In the genomic region with DNA sequence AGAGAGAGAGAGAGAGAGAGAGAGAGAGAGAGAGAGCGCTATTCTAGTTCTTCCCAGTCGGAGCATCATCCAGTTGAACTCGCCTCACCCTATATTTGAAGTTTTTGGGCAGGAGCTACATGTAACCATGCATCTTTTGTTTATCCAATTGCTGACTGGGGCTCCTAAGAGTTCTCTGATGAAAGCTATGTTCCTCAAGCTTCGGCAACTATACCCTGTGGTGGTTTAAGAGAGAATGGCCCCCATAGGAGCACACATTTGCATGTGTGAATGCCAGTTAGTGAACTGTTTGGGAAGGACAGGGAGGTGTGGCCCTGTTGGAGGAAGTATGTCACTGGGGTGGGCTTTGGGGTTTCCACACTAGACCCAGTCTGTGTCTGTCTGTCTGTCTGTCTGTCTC, we compare ENCODE assay signal across 31 mouse cellular contexts.
"Had no signal": no experiment of that assay in that cellular context is flagged by ENCODE, and none has a peak within 500 bp of the region (broad histone marks: within the 10 kb centered on the region; RNA-seq: fewer than 3 reads in every experiment).

No protein-coding gene starts in this region.

- H3K9ac ChIP-seq: limb, embryonic 12.5 days; limb, embryonic 13.5 days; limb, embryonic 15.5 days; liver, embryonic 12.5 days; liver, embryonic 13.5 days; liver, embryonic 14.5 days; liver, embryonic 15.5 days; liver, postnatal 0 days; lung, embryonic 14.5 days; lung, embryonic 15.5 days; midbrain, embryonic 12.5 days; midbrain, embryonic 13.5 days; midbrain, embryonic 15.5 days; neural tube, embryonic 12.5 days had no signal

- H3K4me2 ChIP-seq: limb, embryonic 12.5 days; limb, embryonic 13.5 days; limb, embryonic 15.5 days; liver, embryonic 11.5 days; liver, embryonic 12.5 days; liver, embryonic 13.5 days; liver, embryonic 15.5 days; lung, embryonic 14.5 days; lung, embryonic 15.5 days; midbrain, embryonic 12.5 days; midbrain, embryonic 13.5 days; midbrain, embryonic 15.5 days; neural tube, embryonic 12.5 days had no signal

- DNase-seq: left cerebral cortex, postnatal 4 days; liver; liver, embryonic 13.5 days; liver, postnatal 0 days; lung, adult 18-20 months; lung, adult 2 months; lung, embryonic 14.5 days; lung, postnatal 10 days; lung, postnatal 14 days; lung, postnatal 36 days; lung, postnatal 4 days; midbrain, embryonic 14.5 days had no signal

- ATAC-seq: liver, embryonic 12.5 days; liver, postnatal 0 days; lung, postnatal 0 days; midbrain, embryonic 13.5 days; midbrain, embryonic 15.5 days; midbrain, embryonic 16.5 days had no signal

- H3K27ac ChIP-seq: left cerebral cortex, adult 2 months; limb, embryonic 10.5 days; limb, embryonic 12.5 days; limb, embryonic 13.5 days; limb, embryonic 15.5 days; liver, embryonic 12.5 days; liver, embryonic 13.5 days; liver, embryonic 14.5 days; liver, embryonic 15.5 days; lung, embryonic 15.5 days; macrophage; midbrain, embryonic 12.5 days; midbrain, embryonic 13.5 days; midbrain, embryonic 15.5 days; neural tube, embryonic 12.5 days had no signal

- H3K4me3 ChIP-seq: left cerebral cortex, adult 2 months; limb, embryonic 10.5 days; limb, embryonic 12.5 days; limb, embryonic 13.5 days; limb, embryonic 15.5 days; liver, embryonic 12.5 days; liver, embryonic 13.5 days; liver, embryonic 15.5 days; lung, embryonic 15.5 days; megakaryocyte, embryonic 14.5 days; midbrain, embryonic 12.5 days; midbrain, embryonic 13.5 days; midbrain, embryonic 15.5 days; myocyte; neural tube, embryonic 12.5 days had no signal

- H3K36me3 ChIP-seq: limb, embryonic 10.5 days; limb, embryonic 13.5 days; limb, embryonic 15.5 days; liver, embryonic 12.5 days; liver, embryonic 13.5 days; liver, embryonic 15.5 days; lung, embryonic 15.5 days; midbrain, embryonic 12.5 days; midbrain, embryonic 13.5 days; midbrain, embryonic 15.5 days; neural tube, embryonic 12.5 days had no signal

- H3K4me1 ChIP-seq: limb, embryonic 15.5 days; liver, embryonic 12.5 days; liver, embryonic 13.5 days; liver, embryonic 15.5 days; lung, embryonic 15.5 days; megakaryocyte, embryonic 14.5 days; midbrain, embryonic 12.5 days; midbrain, embryonic 13.5 days; midbrain, embryonic 15.5 days; neural tube, embryonic 12.5 days had no signal

- H3K9me3 ChIP-seq: limb, embryonic 10.5 days; limb, embryonic 15.5 days; liver, embryonic 12.5 days; liver, embryonic 13.5 days; liver, embryonic 15.5 days; lung, embryonic 15.5 days; midbrain, embryonic 12.5 days; midbrain, embryonic 13.5 days; midbrain, embryonic 15.5 days; neural tube, embryonic 12.5 days had no signal

- H3K27me3 ChIP-seq: limb, embryonic 12.5 days; limb, embryonic 13.5 days; limb, embryonic 15.5 days; liver, embryonic 12.5 days; liver, embryonic 13.5 days; liver, embryonic 15.5 days; lung, embryonic 15.5 days; megakaryocyte, embryonic 14.5 days; midbrain, embryonic 12.5 days; midbrain, embryonic 13.5 days; midbrain, embryonic 15.5 days; neural tube, embryonic 12.5 days had no signal
